Mouse (Mus musculus) left cerebral cortex, adult 9 months (tissue): ENCODE results near the gene Ccdc89.

Experiments used
- DNase-seq, 2 experiments: peaks; one replicate each; pipeline ENCODE4 v3.0.0; 2022; ENCODE audit warnings: low spot score in 2 of 2

Gene Ccdc89

DNA sequence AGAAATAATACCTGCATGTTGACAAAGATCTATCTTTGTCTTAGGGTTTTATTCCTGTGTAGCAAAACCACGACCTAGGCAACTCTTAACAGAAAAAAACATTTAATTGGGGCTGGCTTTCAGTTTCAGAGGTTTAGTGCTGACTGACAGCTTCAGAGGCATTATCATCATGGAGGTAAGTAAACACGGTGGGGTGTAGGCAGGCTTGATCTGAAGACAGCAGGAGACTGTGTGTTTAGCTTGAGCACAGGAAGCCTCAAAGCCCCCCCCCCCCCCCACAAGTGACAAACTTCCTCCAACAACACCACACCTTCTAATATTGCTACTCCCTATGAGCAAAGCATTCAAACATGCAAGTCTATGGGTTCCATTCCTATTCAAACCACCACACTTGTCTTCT, 47.1 kb downstream of the Ccdc89 start:
- DNase-seq: no peak

DNA sequence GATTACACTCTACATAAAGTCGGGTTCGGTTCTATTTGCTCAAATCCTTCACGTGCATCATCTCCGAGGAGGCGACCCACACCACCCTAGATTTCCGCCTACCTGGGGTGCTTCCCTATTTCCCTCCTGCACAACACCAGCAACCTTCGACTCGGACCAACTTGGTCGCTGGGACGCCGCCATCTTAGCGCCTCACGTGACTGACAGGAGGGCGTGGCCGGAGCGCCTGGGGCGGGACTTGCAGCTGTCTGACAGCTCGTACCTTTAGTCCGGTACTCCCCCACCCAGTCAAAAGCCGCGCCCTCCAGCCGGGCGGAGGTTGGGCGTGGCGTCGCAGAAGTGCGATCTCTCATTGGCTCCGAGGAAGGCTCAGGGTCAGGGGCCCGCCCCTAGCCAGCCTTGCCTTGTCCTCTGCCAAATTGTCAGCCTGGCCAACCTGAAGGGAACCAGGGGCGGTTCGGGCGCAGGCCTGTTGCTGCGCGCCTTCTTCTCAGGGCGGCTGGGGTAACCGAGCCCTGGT, 49.5 kb downstream of the Ccdc89 start, which contains the start of gene Tmem126b:
Gene Tmem126b, minus strand, starts transcription at position 209 of the 520 bp plus-strand sequence.
- DNase-seq: peak; percentile 99

DNA sequence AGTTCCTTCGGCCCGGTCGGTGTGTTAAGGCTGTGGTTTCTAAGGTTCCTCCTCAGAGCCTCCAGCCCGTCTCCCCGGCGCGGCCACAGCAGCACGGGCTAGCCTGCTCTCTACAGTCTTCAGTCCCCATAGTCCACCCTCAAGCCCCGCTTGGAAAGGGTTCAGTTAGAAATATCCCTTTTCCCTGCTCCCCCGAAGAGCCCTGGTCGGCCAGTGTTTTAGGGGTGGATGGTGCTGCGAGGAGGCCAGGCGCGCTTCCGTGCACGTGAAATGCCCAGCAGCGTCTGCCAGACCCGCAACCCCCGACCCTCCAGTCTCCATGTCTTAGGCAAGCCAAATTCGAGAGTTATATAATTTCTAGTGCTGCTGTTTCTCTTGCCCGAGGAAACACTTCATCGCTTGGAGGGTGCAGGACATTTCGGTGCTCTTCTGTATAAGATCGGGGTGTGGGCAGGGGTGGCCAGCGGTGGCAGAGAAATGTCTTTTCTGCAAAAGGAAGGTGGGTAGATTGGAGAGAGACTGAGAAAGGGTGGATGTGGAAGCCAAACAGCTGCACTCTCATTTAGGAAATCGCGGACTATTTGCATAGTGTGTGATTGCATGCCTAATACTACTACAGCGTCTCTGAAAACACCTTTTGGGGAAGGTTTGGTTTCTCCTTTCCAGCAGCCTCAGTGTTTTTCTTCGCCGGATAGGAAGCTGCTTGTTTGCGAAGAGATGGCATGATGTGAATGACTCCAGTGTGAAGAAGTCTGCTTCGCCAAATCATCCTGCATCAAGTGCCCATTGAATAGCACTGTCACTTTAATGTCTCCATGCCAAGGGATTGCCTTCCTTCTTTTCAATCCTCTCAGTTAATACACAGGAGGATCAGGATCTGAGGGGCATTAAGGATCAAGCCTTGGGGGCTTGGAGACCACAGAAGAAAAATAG, 50.2 kb downstream of the Ccdc89 start, which contains the start of gene Dlg2:
Gene Dlg2, plus strand, starts transcription at position 360 of the 933 bp plus-strand sequence.
- peak in 1 of 2 experiments; percentile 58 for DNase-seq
